ENCODE assay signal across 7 mouse cellular contexts in the genomic region with DNA sequence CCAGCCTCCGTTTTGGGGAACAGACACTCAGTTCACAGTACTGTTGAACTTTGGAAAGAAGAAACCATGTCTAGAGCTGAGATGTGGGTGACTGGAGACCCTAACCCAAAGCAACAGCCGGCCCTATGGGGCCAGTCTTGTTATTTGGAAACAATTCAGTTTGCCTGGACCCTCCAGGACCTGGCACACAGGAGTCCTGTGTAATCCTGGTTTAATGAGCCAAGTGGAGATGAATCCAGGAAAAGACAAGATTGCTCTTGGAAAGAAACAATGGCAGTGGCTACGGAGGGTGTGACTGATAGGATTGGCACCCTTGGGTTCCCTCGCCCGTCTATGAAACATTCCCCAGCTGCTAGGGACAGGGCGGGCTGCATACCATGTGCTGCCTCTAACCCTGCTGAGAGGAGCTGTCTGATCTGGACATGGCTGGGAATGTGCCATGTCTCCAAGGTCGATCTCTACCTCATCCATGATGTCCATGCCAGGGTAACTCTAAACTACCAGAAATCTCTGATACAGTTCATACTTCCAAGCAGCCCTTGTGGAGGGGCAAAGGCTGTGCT.
A peak's percentile ranks its signal among the peaks of the same experiment; 100 is the strongest.
DNase-seq lines count a peak whose midpoint lies in the region; ATAC-seq and TF ChIP-seq lines count a peak whose summit lies in the region.

No protein-coding gene starts in this region.

- H3K27ac ChIP-seq in heart, embryonic 16.5 days (ENCODE audit: low read length) = peak overlapping the region; percentile 56; the same call in 1 of the 2 replicates
- H3K27ac ChIP-seq in heart, embryonic 11.5 days (ENCODE audit: low read depth, low read length) = no peak overlapping the region
- H3K27ac ChIP-seq in lung, postnatal 0 days (ENCODE audit: low read length) = peak overlapping the region; percentile 11; the same call in 1 of the 2 replicates
- H3K27ac ChIP-seq in embryonic facial prominence, embryonic 14.5 days (replicated peaks; ENCODE audit: low read depth, low read length) = peak overlapping the region; percentile 61
- peak overlapping the region; percentile 74 for H3K27ac ChIP-seq in stomach, embryonic 15.5 days

- TF ChIP-seq POLR2A in lung, adult 2 months (IDR thresholded peaks at IDR 0.05; ENCODE audit: borderline replicate concordance, extremely low read depth, low read depth, low read length) = no peak

- no peaks in the 10 kb centered on the region for H3K9me3 ChIP-seq in heart, embryonic 16.5 days (replicated peaks; ENCODE audit: control insufficient read depth, low read length)
- no peaks in the 10 kb centered on the region for H3K9me3 ChIP-seq in heart, embryonic 11.5 days (replicated peaks; ENCODE audit: control insufficient read depth, low read length)
- H3K9me3 ChIP-seq in lung, postnatal 0 days (ENCODE audit: low read length) = no peaks in the 10 kb centered on the region
- no peaks in the 10 kb centered on the region for H3K9me3 ChIP-seq in embryonic facial prominence, embryonic 14.5 days (ENCODE audit: control insufficient read depth, low read length)
- no peaks in the 10 kb centered on the region for H3K9me3 ChIP-seq in stomach, embryonic 15.5 days

- H3K36me3 ChIP-seq in heart, embryonic 16.5 days (ENCODE audit: control insufficient read depth, insufficient read depth) = no peaks in the 10 kb centered on the region
- H3K36me3 ChIP-seq in heart, embryonic 11.5 days (ENCODE audit: control insufficient read depth, insufficient read depth, low read length) = no peaks in the 10 kb centered on the region
- H3K36me3 ChIP-seq in lung, postnatal 0 days (ENCODE audit: insufficient read depth, low read length) = no peaks in the 10 kb centered on the region
- H3K36me3 ChIP-seq in embryonic facial prominence, embryonic 14.5 days (ENCODE audit: control insufficient read depth, insufficient read depth, low read length) = no peaks in the 10 kb centered on the region
- no peaks in the 10 kb centered on the region for H3K36me3 ChIP-seq in stomach, embryonic 15.5 days

- H3K4me3 ChIP-seq in heart, embryonic 16.5 days (ENCODE audit: low read length) = no peak overlapping the region
- H3K4me3 ChIP-seq in heart, embryonic 11.5 days (ENCODE audit: low read depth, low read length) = no peak overlapping the region
- H3K4me3 ChIP-seq in lung, postnatal 0 days (ENCODE audit: low read depth, low read length) = no peak overlapping the region
- no peak overlapping the region for H3K4me3 ChIP-seq in lung, adult 2 months (replicated peaks; ENCODE audit: extremely low read depth, low read depth, low read length)
- H3K4me3 ChIP-seq in embryonic facial prominence, embryonic 14.5 days (ENCODE audit: low read depth, low read length) = no peak overlapping the region
- H3K4me3 ChIP-seq in stomach, embryonic 15.5 days (replicated peaks) = no peak overlapping the region

- WGBS in heart, embryonic 16.5 days = 58% methylated on average over 7 of the region's 7 CpGs
- WGBS in heart, embryonic 11.5 days (ENCODE audit: insufficient replicate concordance) = 66% methylated on average over 7 of the region's 7 CpGs
- 65% methylated on average over 7 of the region's 7 CpGs for WGBS in lung, postnatal 0 days
- 49% methylated on average over 7 of the region's 7 CpGs for WGBS in lung, adult 2 months
- WGBS in embryonic facial prominence, embryonic 14.5 days = 70% methylated on average over 7 of the region's 7 CpGs
- WGBS in stomach, embryonic 15.5 days = 75% methylated on average over 7 of the region's 7 CpGs

- no peak overlapping the region for H3K9ac ChIP-seq in heart, embryonic 16.5 days (ENCODE audit: low read length)
- no peak overlapping the region for H3K9ac ChIP-seq in heart, embryonic 11.5 days (ENCODE audit: low read depth, low read length)
- no peak overlapping the region for H3K9ac ChIP-seq in lung, postnatal 0 days (replicated peaks; ENCODE audit: low read depth)
- H3K9ac ChIP-seq in embryonic facial prominence, embryonic 14.5 days (ENCODE audit: low read depth, low read length) = no peak overlapping the region
- H3K9ac ChIP-seq in stomach, embryonic 15.5 days = no peak overlapping the region

- no peak for TF ChIP-seq CTCF in lung, postnatal 0 days (IDR thresholded peaks at IDR 0.05)
- TF ChIP-seq CTCF in lung, adult 2 months (IDR thresholded peaks at IDR 0.05; ENCODE audit: insufficient read depth, low read length) = no peak

- ATAC-seq in heart, embryonic 16.5 days (replicated peaks; ENCODE audit: extremely low read depth, insufficient read depth, low FRiP score) = no peak
- no peak for ATAC-seq in heart, embryonic 11.5 days (replicated peaks; ENCODE audit: insufficient number of reproducible peaks, low FRiP score, low TSS enrichment)
- ATAC-seq in lung, postnatal 0 days = peak; percentile 73
- no peak for ATAC-seq in embryonic facial prominence, embryonic 14.5 days (ENCODE audit: low read depth)
- ATAC-seq in stomach, embryonic 15.5 days (ENCODE audit: insufficient read depth, low FRiP score, low read depth) = no peak
- ATAC-seq in CD4-positive, CD25-positive, alpha-beta regulatory T cell, adult 4 months = no peak

- peaks cover 14% of the 10 kb centered on the region for H3K4me1 ChIP-seq in heart, embryonic 16.5 days (ENCODE audit: control insufficient read depth, insufficient read depth, low read length)
- no peaks in the 10 kb centered on the region; the same call in 1 of the 2 replicates for H3K4me1 ChIP-seq in heart, embryonic 11.5 days (ENCODE audit: control insufficient read depth, insufficient read depth, low read length)
- H3K4me1 ChIP-seq in lung, postnatal 0 days (ENCODE audit: insufficient read depth, low read depth, low read length) = no peaks in the 10 kb centered on the region
- no peaks in the 10 kb centered on the region for H3K4me1 ChIP-seq in lung, adult 2 months (ENCODE audit: control insufficient read depth, insufficient read depth, low read length)
- peaks cover 31% of the 10 kb centered on the region for H3K4me1 ChIP-seq in embryonic facial prominence, embryonic 14.5 days (ENCODE audit: control insufficient read depth, insufficient read depth, low read length)
- H3K4me1 ChIP-seq in stomach, embryonic 15.5 days = peaks cover 15% of the 10 kb centered on the region; the same call in 1 of the 2 replicates

- no peak for TF ChIP-seq EP300 in lung, postnatal 0 days (IDR thresholded peaks at IDR 0.05)

- no peaks in the 10 kb centered on the region for H3K27me3 ChIP-seq in heart, embryonic 16.5 days (ENCODE audit: control insufficient read depth, insufficient read depth, low read length)
- no peaks in the 10 kb centered on the region for H3K27me3 ChIP-seq in heart, embryonic 11.5 days (ENCODE audit: control insufficient read depth, insufficient read depth, low read length)
- H3K27me3 ChIP-seq in lung, postnatal 0 days (replicated peaks; ENCODE audit: insufficient read depth, low read length) = no peaks in the 10 kb centered on the region
- no peaks in the 10 kb centered on the region for H3K27me3 ChIP-seq in embryonic facial prominence, embryonic 14.5 days (replicated peaks; ENCODE audit: control insufficient read depth, insufficient read depth, low read length)
- H3K27me3 ChIP-seq in stomach, embryonic 15.5 days (replicated peaks) = no peaks in the 10 kb centered on the region

- DNase-seq in lung, postnatal 0 days (ENCODE audit: low spot score) = peak; percentile 22
- no peak for DNase-seq in lung, adult 2 months
- no peak for DNase-seq in embryonic facial prominence, embryonic 14.5 days (ENCODE audit: low spot score)

- no peak overlapping the region for H3K4me2 ChIP-seq in heart, embryonic 16.5 days (ENCODE audit: low read depth, low read length)
- no peak overlapping the region for H3K4me2 ChIP-seq in heart, embryonic 11.5 days
- H3K4me2 ChIP-seq in lung, postnatal 0 days (replicated peaks; ENCODE audit: low read depth, low read length) = no peak overlapping the region
- H3K4me2 ChIP-seq in embryonic facial prominence, embryonic 14.5 days (ENCODE audit: low read depth, low read length) = no peak overlapping the region
- H3K4me2 ChIP-seq in stomach, embryonic 15.5 days = no peak overlapping the region
